ENCODE assay signal across 9 mouse cellular contexts in genomic region chr11:102864272-102864671, GRCm38 (mm10). TPM values are rescaled to one million over a fixed set of nuclear protein-coding genes. Genes with fewer than 3 reads are reported as not detected.
DNase-seq lines count a peak whose midpoint lies in the region; ATAC-seq and TF ChIP-seq lines count a peak whose summit lies in the region.
"Had no signal": no experiment of that assay in that cellular context is flagged by ENCODE, and none has a peak within 500 bp of the region (broad histone marks: within the 10 kb centered on the region; RNA-seq: fewer than 3 reads in every experiment).

No protein-coding gene starts in this region.

- H3K27ac ChIP-seq in heart, postnatal 0 days (ENCODE audit: low read depth): no peak overlapping the region
- no peak overlapping the region for H3K27ac ChIP-seq in heart, embryonic 10.5 days
- H3K27ac ChIP-seq: liver, embryonic 15.5 days had no signal

- no peak overlapping the region for H3K4me3 ChIP-seq in heart, postnatal 0 days (ENCODE audit: low read depth, low read length)
- H3K4me3 ChIP-seq in heart, embryonic 10.5 days: no peak overlapping the region
- H3K4me3 ChIP-seq: liver, embryonic 15.5 days had no signal

- H3K27me3 ChIP-seq in heart, postnatal 0 days (ENCODE audit: control insufficient read depth, insufficient read depth, low read length): no peaks in the 10 kb centered on the region
- H3K27me3 ChIP-seq in heart, embryonic 10.5 days (ENCODE audit: insufficient read depth, poor library complexity, severe bottlenecking): no peaks in the 10 kb centered on the region
- H3K27me3 ChIP-seq: liver, embryonic 15.5 days had no signal

- WGBS in heart, postnatal 0 days: 20% methylated on average over 4 of the region's 4 CpGs
- WGBS in heart, embryonic 10.5 days: 55% methylated on average over 4 of the region's 4 CpGs
- WGBS in large intestine, adult 2 months: 24% methylated on average over 4 of the region's 4 CpGs

- H3K36me3 ChIP-seq in heart, postnatal 0 days (replicated peaks; ENCODE audit: control insufficient read depth, insufficient read depth, low read length): peaks cover 78% of the 10 kb centered on the region
- H3K36me3 ChIP-seq in heart, embryonic 10.5 days: peaks cover 92% of the 10 kb centered on the region

- no peaks in the 10 kb centered on the region for H3K4me1 ChIP-seq in heart, postnatal 0 days (ENCODE audit: control insufficient read depth, insufficient read depth)
- H3K4me1 ChIP-seq in heart, embryonic 10.5 days: no peaks in the 10 kb centered on the region
- H3K4me1 ChIP-seq: liver, embryonic 15.5 days had no signal

- TF ChIP-seq EP300 in heart, postnatal 0 days (IDR thresholded peaks at IDR 0.05; ENCODE audit: low read depth): no peak

- H3K9me3 ChIP-seq in heart, postnatal 0 days (replicated peaks; ENCODE audit: control insufficient read depth, low read length): no peaks in the 10 kb centered on the region
- H3K9me3 ChIP-seq in heart, embryonic 10.5 days: no peaks in the 10 kb centered on the region
- H3K9me3 ChIP-seq: liver, embryonic 15.5 days had no signal

- H3K4me2 ChIP-seq in heart, postnatal 0 days (ENCODE audit: low read depth, low read length): no peak overlapping the region
- H3K4me2 ChIP-seq: liver, embryonic 15.5 days had no signal

- no peak for ATAC-seq in heart, postnatal 0 days (ENCODE audit: insufficient read depth, low read depth)
- no peak for ATAC-seq in megakaryocyte, adult 5-6 weeks (ENCODE audit: poor library complexity, severe bottlenecking)

- no peak overlapping the region for H3K9ac ChIP-seq in heart, postnatal 0 days (replicated peaks; ENCODE audit: low read depth, low read length)
- H3K9ac ChIP-seq: liver, embryonic 15.5 days had no signal

- peak; percentile 71 for DNase-seq in heart, postnatal 0 days (ENCODE audit: low spot score)
- DNase-seq in heart, embryonic 10.5 days (ENCODE audit: low spot score): no peak
- DNase-seq in CD4-positive helper T cell, adult 2 months (ENCODE audit: low read depth, low spot score): peak; percentile 55
- peak; percentile 80 for DNase-seq in adrenal gland, postnatal 10 days
- DNase-seq in fibroblast of lung, adult 2 months (ENCODE audit: low read depth): peak; percentile 54
- DNase-seq in large intestine, adult 2 months (ENCODE audit: low read depth, low spot score): peak; percentile 38
- DNase-seq in lung, postnatal 36 days: peak; percentile 90

- TF ChIP-seq CTCF in heart, postnatal 0 days (IDR thresholded peaks at IDR 0.05; ENCODE audit: low read depth): peak; percentile 69

RNA-seq across cellular contexts. Expression of gene Eftud2, which starts 16.5 kb away (rescaled TPM):
- total RNA-seq in heart, postnatal 0 days (2014; rRNA removed; ENCODE audit: low replicate concordance): 36.6 and 42.6 TPM in 2 replicates
- polyA plus RNA-seq in heart, postnatal 0 days (2015; fragmentation: Nextera tagmentation; extraction: Ambion mirVana): 56.7 and 59.1 TPM in 2 replicates
- polyA plus RNA-seq in heart, embryonic 10.5 days (2016; fragmentation: Nextera tagmentation; extraction: Ambion mirVana): 206 and 238 TPM in 2 replicates
- 10 to 100 TPM; 67.6 to 87.0 TPM for total RNA-seq in adrenal gland, postnatal 10 days (2021)
- polyA plus RNA-seq in large intestine, adult 2 months (2012; rRNA removed): 73.3 and 73.9 TPM in 2 replicates
- 67.2 and 80.2 TPM in 2 replicates for total RNA-seq in megakaryocyte, adult 5-6 weeks (2015)
- total RNA-seq in megakaryocyte, adult 5-6 weeks (2017): 62.9 and 70.6 TPM in 2 replicates

RNA-seq across cellular contexts. Expression of gene Ccdc103, which starts 16.7 kb away (rescaled TPM):
- not detected in 2 replicates for total RNA-seq in heart, postnatal 0 days (2014; rRNA removed; ENCODE audit: low replicate concordance)
- polyA plus RNA-seq in heart, postnatal 0 days (2015; fragmentation: Nextera tagmentation; extraction: Ambion mirVana): 0.66 and 0.75 TPM in 2 replicates
- polyA plus RNA-seq in heart, embryonic 10.5 days (2016; fragmentation: Nextera tagmentation; extraction: Ambion mirVana): 0.62 and 0.93 TPM in 2 replicates
- under 1 TPM; 0.21 to 0.27 TPM for total RNA-seq in adrenal gland, postnatal 10 days (2021)
- 0.07 TPM in 1 of 2 replicates, not detected in the other for polyA plus RNA-seq in large intestine, adult 2 months (2012; rRNA removed)
- not detected in 2 replicates for total RNA-seq in megakaryocyte, adult 5-6 weeks (2015)
- total RNA-seq in megakaryocyte, adult 5-6 weeks (2017): not detected in 2 replicates

RNA-seq across cellular contexts. Expression of gene Fam187a, which starts 20.7 kb away (rescaled TPM):
- total RNA-seq in heart, postnatal 0 days (2014; rRNA removed; ENCODE audit: low replicate concordance): not detected in 2 replicates
- polyA plus RNA-seq in heart, postnatal 0 days (2015; fragmentation: Nextera tagmentation; extraction: Ambion mirVana): not detected in 2 replicates
- not detected in 2 replicates for polyA plus RNA-seq in heart, embryonic 10.5 days (2016; fragmentation: Nextera tagmentation; extraction: Ambion mirVana)
- not detected for total RNA-seq in adrenal gland, postnatal 10 days (2021)
- polyA plus RNA-seq in large intestine, adult 2 months (2012; rRNA removed): not detected in 2 replicates
- total RNA-seq in megakaryocyte, adult 5-6 weeks (2015): not detected in 2 replicates
- not detected in 2 replicates for total RNA-seq in megakaryocyte, adult 5-6 weeks (2017)
- polyA plus RNA-seq: liver, embryonic 15.5 days had no signal

RNA-seq across cellular contexts. Expression of gene Higd1b, which starts 28.6 kb away (rescaled TPM):
- total RNA-seq in heart, postnatal 0 days (2014; rRNA removed; ENCODE audit: low replicate concordance): 4.6 and 38.7 TPM in 2 replicates
- polyA plus RNA-seq in heart, postnatal 0 days (2015; fragmentation: Nextera tagmentation; extraction: Ambion mirVana): 11.7 and 13.2 TPM in 2 replicates
- not detected in 2 replicates for polyA plus RNA-seq in heart, embryonic 10.5 days (2016; fragmentation: Nextera tagmentation; extraction: Ambion mirVana)
- 1 to 10 TPM; 2.3 to 3.3 TPM for total RNA-seq in adrenal gland, postnatal 10 days (2021)
- 0.40 and 0.56 TPM in 2 replicates for polyA plus RNA-seq in large intestine, adult 2 months (2012; rRNA removed)
- total RNA-seq in megakaryocyte, adult 5-6 weeks (2015): not detected in 2 replicates
- total RNA-seq in megakaryocyte, adult 5-6 weeks (2017): not detected in 2 replicates
- polyA plus RNA-seq: liver, embryonic 15.5 days had no signal

RNA-seq across cellular contexts. Expression of gene Gfap, which starts 36.4 kb away (rescaled TPM):
- total RNA-seq in heart, postnatal 0 days (2014; rRNA removed; ENCODE audit: low replicate concordance): 0.46 TPM in 1 of 2 replicates, not detected in the other
- 0.04 and 0.10 TPM in 2 replicates for polyA plus RNA-seq in heart, postnatal 0 days (2015; fragmentation: Nextera tagmentation; extraction: Ambion mirVana)
- polyA plus RNA-seq in heart, embryonic 10.5 days (2016; fragmentation: Nextera tagmentation; extraction: Ambion mirVana): 0.05 and 0.09 TPM in 2 replicates
- under 1 TPM; 0.90 to 0.91 TPM for total RNA-seq in adrenal gland, postnatal 10 days (2021)
- 0.91 and 1.0 TPM in 2 replicates for polyA plus RNA-seq in large intestine, adult 2 months (2012; rRNA removed)
- 0.18 and 0.49 TPM in 2 replicates for total RNA-seq in megakaryocyte, adult 5-6 weeks (2015)
- total RNA-seq in megakaryocyte, adult 5-6 weeks (2017): 0.49 TPM in 1 of 2 replicates, not detected in the other
